Mouse (Mus musculus) hindbrain, embryonic 11.5 days (tissue): ENCODE measurements around the gene Il5. TPM values are rescaled to one million over a fixed set of nuclear protein-coding genes. Genes with fewer than 3 reads are reported as not detected.
"Not testable (repeated sequence)": the region's sequence is repeated elsewhere in the genome, so short reads cannot be mapped to it uniquely, and the experiment has no call there.

Source experiments
- ATAC-seq: fragments of 200-750 bp; cut with Nextera tagmentation; 2 replicates; pipeline ENCODE4 v1.8.0; 2017; ENCODE audit warnings: mild to moderate bottlenecking, moderate TSS enrichment, moderate library complexity; ENCODE audit not compliant: low FRiP score
- DNase-seq: peaks from one replicate; pipeline ENCODE4 v3.0.0-alpha.2; 2015; ENCODE audit warnings: low spot score
- H3K27ac ChIP-seq: fragments of 300-500 bp; sonication (generic); 2 replicates; pipeline ENCODE4 v1.5.1; 2014; ENCODE audit warnings: mild to moderate bottlenecking, low read depth, low read length
- H3K27me3 ChIP-seq: fragments of 300-500 bp; sonication (generic); 2 replicates; pipeline ENCODE4 v1.6.1; 2014; ENCODE audit warnings: mild to moderate bottlenecking, low read length, moderate library complexity, mixed read lengths; ENCODE audit not compliant: control insufficient read depth, insufficient read depth
- H3K36me3 ChIP-seq: fragments of 300-500 bp; sonication (generic); 2 replicates; pipeline ENCODE4 v1.6.1; 2014; ENCODE audit warnings: mild to moderate bottlenecking, low read length, moderate library complexity, mixed read lengths; ENCODE audit not compliant: control insufficient read depth, insufficient read depth
- H3K4me1 ChIP-seq: fragments of 300-500 bp; sonication (generic); replicated peaks from 2 replicates; pipeline ENCODE4 v1.6.1; 2014; ENCODE audit warnings: low read length, mixed read lengths; ENCODE audit not compliant: control insufficient read depth, insufficient read depth
- H3K4me2 ChIP-seq: fragments of 300-500 bp; sonication (generic); replicated peaks from 2 replicates; pipeline ENCODE4 v1.6.1; 2014; ENCODE audit warnings: mild to moderate bottlenecking, low read depth, low read length
- H3K4me3 ChIP-seq: fragments of 300-500 bp; sonication (generic); 2 replicates; pipeline ENCODE4 v1.5.1; 2014; ENCODE audit warnings: low read depth, low read length
- H3K9ac ChIP-seq: fragments of 300-500 bp; sonication (generic); 2 replicates; pipeline ENCODE4 v1.6.1; 2014; ENCODE audit warnings: low read depth, low read length
- H3K9me3 ChIP-seq: fragments of 300-500 bp; sonication (generic); 2 replicates; pipeline ENCODE4 v1.6.1; 2016; ENCODE audit warnings: low read length; ENCODE audit not compliant: control insufficient read depth
- WGBS: fragments of 180-500 bp; shearing (Covaris S2); extraction: QIAGEN DNeasy Blood & Tissue Kit; methylation state at CpG from one replicate; pipeline ENCODE4 v1.1.7; 2014; 5-methylcytosine and 5-hydroxymethylcytosine counted together
- polyA plus RNA-seq: library from polyadenylated mRNA; unstranded; fragments of >200 nt; fragmentation: Nextera tagmentation; extraction: Ambion mirVana; gene quantifications from 2 replicates; pipeline ENCODE4 v1.2.1, GENCODE M21; 2014

The Il5 gene
- polyA plus RNA-seq, 1 experiment from 2014 or later, result not detected

DNA sequence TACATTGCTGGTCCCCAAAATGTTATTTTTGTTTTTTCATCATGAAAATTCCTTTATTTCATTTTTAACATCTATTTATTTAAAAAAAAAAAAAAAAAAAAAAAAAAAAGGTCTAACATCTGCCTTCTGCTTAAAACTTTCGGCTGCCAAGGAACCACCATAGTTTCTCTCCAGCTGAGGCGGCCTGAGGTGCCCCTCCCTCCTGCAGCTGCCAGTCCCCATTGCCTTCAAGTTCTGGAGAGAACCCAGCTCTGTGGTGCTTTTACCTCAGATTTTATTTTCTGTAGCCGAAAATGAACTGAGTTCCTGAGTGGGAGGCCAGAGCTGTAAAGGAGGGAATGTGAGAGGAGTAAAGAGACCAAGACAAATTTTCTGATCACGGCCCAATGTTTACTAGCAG is 28.7 kb downstream of the Il5 start:
- no peak for DNase-seq
- 71% methylated on average over 4 of the region's 4 CpGs for WGBS

DNA sequence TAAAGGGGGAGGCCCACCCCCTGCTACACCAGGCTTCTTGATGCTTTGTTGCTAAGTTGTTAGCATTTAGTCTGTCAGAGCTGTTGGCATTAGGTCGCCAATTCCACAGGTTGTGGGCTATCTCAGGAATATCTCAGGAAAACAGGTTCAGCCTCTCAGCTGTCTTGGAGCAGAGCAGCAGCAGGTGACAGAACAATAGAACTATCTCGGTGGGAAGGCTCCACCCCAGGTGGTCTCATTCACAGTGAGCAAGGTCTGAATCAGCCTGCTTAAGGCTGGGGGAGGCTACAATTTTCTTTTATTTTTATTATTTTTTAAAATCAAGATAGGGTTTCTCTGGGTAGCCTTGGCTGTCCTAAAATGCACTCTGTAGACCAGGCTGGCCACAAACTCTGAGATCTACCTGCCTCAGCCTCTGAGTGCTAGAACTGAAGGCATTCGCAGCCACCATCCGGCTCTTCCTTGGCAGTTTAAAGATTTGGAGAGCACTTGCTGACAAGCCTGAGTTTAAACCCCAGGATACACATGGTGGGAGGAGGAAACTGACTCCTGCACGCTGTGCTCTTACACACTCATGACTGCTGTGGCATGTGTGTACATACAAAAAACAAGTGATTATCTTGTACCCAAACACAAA is 29.2 kb downstream of the Il5 start:
- DNase-seq, result no peak

More for the DNA sequence above, 28.7 kb downstream of the Il5 start:
- H3K9ac ChIP-seq, result no peak overlapping the region
- H3K4me1 ChIP-seq, result no peaks in the 10 kb centered on the region
- no peaks in the 10 kb centered on the region for H3K36me3 ChIP-seq
- no peaks in the 10 kb centered on the region for H3K9me3 ChIP-seq
- H3K27me3 ChIP-seq, result no peaks in the 10 kb centered on the region
- no peak for ATAC-seq
- H3K4me3 ChIP-seq, result no peak overlapping the region
- H3K4me2 ChIP-seq, result no peak overlapping the region
- H3K27ac ChIP-seq, result no peak overlapping the region

GRCm38 (mm10) chr11:53755011-53755595 is 34.5 kb downstream of the Il5 start:
- Histone ChIP-seq H3K36me3 (no peaks in the 10 kb centered on the region), H3K9me3 (no peaks in the 10 kb centered on the region), H3K4me3 (no peak overlapping the region), H3K27ac (no peak overlapping the region), H3K4me2 (no peak overlapping the region), H3K9ac (no peak overlapping the region), H3K4me1 (peaks cover 2% of the 10 kb centered on the region), H3K27me3 (no peaks in the 10 kb centered on the region)
- 84% methylated on average over 12 of the region's 12 CpGs for WGBS
- ATAC-seq (no peak), DNase-seq (no peak)

More for the DNA sequence above, 29.2 kb downstream of the Il5 start:
- H3K9ac ChIP-seq, result no peak overlapping the region
- H3K27me3 ChIP-seq, result no peaks in the 10 kb centered on the region
- no peak overlapping the region for H3K4me2 ChIP-seq
- no peaks in the 10 kb centered on the region for H3K36me3 ChIP-seq
- ATAC-seq, result no peak
- H3K4me3 ChIP-seq, result no peak overlapping the region
- H3K9me3 ChIP-seq, result no peaks in the 10 kb centered on the region
- H3K27ac ChIP-seq, result no peak overlapping the region
- H3K4me1 ChIP-seq, result no peaks in the 10 kb centered on the region
- 50% methylated on average over 5 of the region's 5 CpGs for WGBS

- Histone ChIP-seq H3K27ac (no peak overlapping the region), H3K4me3 (no peak overlapping the region), H3K36me3 (no peaks in the 10 kb centered on the region), H3K4me2 (no peak overlapping the region), H3K9me3 (no peaks in the 10 kb centered on the region), H3K9ac (no peak overlapping the region), H3K4me1 (peaks cover 2% of the 10 kb centered on the region), H3K27me3 (peaks cover 11% of the 10 kb centered on the region)
- DNase-seq (no peak), ATAC-seq (no peak)
- 88% methylated on average over 4 of the region's 4 CpGs for WGBS
Measured at GRCm38 (mm10) chr11:53757612-53758011, 37.0 kb downstream of the Il5 start.

DNA sequence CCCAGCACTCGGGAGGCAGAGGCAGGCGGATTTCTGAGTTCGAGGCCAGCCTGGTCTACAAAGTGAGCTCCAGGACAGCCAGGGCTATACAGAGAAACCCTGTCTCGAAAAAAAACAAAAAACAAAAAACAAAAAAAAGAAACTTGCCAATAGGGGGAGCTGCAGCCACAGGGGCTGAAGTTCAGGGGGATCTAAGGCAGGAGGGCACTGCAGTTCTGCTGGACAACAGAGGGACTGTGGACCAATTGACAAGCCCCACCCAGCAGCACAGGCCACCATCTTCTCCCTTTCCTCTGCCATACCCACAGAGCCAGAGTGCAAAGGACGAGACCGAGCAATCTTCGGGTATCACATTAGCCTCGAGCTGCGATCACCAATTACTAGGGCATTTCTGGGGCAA is 37.4 kb downstream of the Il5 start:
- not testable (repeated sequence) for H3K4me3 ChIP-seq, H3K9ac ChIP-seq, ATAC-seq, H3K4me2 ChIP-seq, H3K4me1 ChIP-seq, H3K9me3 ChIP-seq, DNase-seq, H3K27ac ChIP-seq, H3K36me3 ChIP-seq
- 80% methylated on average over 8 of the region's 9 CpGs for WGBS
- peaks cover 14% of the 10 kb centered on the region for H3K27me3 ChIP-seq

GRCm38 (mm10) chr11:53758791-53759351 is 38.3 kb downstream of the Il5 start:
- WGBS, result 42% methylated on average over 6 of the region's 6 CpGs
- Histone ChIP-seq H3K4me2 (no peak overlapping the region), H3K4me3 (no peak overlapping the region), H3K9ac (no peak overlapping the region), H3K27me3 (peaks cover 21% of the 10 kb centered on the region), H3K9me3 (no peaks in the 10 kb centered on the region), H3K4me1 (peaks cover 12% of the 10 kb centered on the region), H3K36me3 (no peaks in the 10 kb centered on the region), H3K27ac (no peak overlapping the region)
- no peak for ATAC-seq
- DNase-seq, result no peak

- 5% methylated on average over 22 of the region's 22 CpGs for WGBS
- peak overlapping the region; percentile 15 for H3K4me2 ChIP-seq
- H3K27me3 ChIP-seq, result peaks cover 21% of the 10 kb centered on the region
- no peaks in the 10 kb centered on the region for H3K9me3 ChIP-seq
- no peaks in the 10 kb centered on the region for H3K36me3 ChIP-seq
- peaks cover 13% of the 10 kb centered on the region for H3K4me1 ChIP-seq
- no peak overlapping the region for H3K4me3 ChIP-seq
- no peak for ATAC-seq
- peak; percentile 21 for DNase-seq
- no peak overlapping the region for H3K27ac ChIP-seq
- H3K9ac ChIP-seq, result no peak overlapping the region
Measured at GRCm38 (mm10) chr11:53759545-53760406, 39.2 kb downstream of the Il5 start.

DNA sequence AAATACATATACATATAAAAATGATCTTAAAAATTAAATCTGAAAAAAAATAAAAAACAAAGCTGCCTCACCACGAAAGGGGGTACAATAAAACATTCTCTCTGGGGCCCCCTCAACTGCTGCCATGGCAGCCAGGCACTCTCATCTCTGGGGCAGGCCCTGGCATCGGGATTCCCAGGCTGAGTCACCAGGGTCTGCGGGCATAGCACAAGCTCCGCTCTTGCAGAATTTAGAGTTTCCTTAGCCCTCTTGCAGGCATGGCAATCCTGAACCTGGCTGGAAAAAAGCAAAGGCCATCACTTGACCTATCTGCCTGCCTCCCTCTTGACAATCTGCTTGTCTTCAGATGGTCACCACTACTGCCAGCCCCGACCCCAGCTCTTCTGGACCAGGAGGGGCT is 40.7 kb downstream of the Il5 start:
- Histone ChIP-seq H3K27me3 (peaks cover 21% of the 10 kb centered on the region), H3K36me3 (no peaks in the 10 kb centered on the region), H3K4me1 (peaks cover 13% of the 10 kb centered on the region), H3K9me3 (no peaks in the 10 kb centered on the region), H3K4me2 (no peak overlapping the region), H3K9ac (no peak overlapping the region), H3K4me3 (no peak overlapping the region), H3K27ac (no peak overlapping the region)
- no peak for ATAC-seq
- 85% methylated on average over 5 of the region's 5 CpGs for WGBS
- no peak for DNase-seq
